Mouse (Mus musculus) liver, embryonic 14.5 days (tissue): ENCODE measurements at regions not wholly inside any gene's neighbourhood (a gene's known extent, or its start where the extent isn't known, plus 50 kb on each side); places are given as distances from the start of the nearest gene placed in this dataset.

ENCODE experiments used
- CTCF ChIP-seq: IDR thresholded peaks from 2 replicates; pipeline ENCODE4 v1.5.1; 2016; ENCODE audit warnings: antibody characterized with exemption, low read depth, control low read depth
- EP300 ChIP-seq: IDR thresholded peaks from 2 replicates; pipeline ENCODE4 v1.6.1; 2016; ENCODE audit warnings: antibody characterized with exemption, low read depth

DNA sequence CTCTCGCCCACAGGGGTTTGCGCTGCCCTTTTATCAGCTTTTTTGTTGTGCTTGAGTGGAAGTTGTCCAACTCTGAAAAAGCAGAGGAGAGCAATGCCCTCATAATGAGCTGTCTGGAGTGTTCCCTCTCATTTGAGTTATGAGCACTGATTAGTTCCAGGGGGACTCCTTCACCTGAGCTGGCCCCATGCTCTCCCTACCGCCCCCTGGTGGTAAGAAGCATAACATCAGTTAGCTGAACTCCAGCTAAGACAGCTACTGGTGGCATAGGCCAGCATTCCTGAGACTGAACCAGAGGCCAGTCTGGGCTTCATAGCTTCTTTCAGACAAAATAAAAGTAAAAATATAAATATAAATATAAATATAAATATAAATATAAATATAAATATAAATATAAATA is 92.9 kb downstream of the Nptx2 start:
- TF ChIP-seq EP300: no peak
- peak; percentile 60 for TF ChIP-seq CTCF
